ENCODE assay signal across 10 mouse cellular contexts in the genomic region with DNA sequence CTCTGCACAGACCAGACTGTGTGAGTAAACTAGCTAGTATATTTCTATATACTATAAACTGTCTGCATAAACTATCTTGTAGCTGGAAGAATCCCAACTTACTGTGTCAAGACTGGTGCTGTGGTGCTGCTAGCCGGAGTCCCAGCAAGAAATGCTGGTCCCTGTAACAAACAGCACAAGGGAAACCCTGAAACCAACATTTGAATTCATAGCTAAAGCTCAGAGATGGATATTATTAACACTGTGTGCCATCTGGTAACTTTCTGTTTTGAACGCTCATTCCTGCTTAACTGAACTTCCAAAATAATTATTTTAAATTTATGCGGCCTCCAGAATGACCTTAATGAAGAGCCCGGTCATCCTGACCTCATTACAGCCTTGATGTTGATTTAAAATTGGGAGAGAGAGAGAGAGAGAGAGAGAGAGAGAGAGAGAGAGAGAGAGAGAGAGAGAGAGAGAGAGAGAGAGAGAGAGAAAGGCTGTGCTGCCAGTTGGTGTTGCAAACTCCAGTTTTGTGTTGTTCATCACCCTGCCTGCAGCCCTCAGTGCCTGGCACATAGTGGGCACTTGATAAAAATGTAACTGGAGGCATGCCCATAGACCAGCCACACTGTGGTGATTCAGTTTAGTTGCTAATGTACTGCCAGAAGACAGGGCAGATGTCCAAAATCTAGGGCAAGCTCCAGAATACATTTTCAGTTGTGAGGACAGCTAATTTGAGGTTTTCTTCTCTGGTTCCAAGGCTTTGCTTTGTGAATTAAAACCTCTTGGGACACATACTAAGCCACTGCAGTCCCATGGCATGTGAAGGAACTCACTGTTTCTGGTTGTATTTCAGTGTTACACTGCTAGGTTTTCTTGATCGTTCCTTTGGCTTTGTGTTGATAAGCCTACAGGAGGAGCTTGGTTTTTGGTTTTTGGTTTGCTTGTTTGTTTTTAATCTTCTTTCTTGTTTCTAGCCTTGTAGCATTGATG. TPM values are rescaled to one million over a fixed set of nuclear protein-coding genes. Genes with fewer than 3 reads are reported as not detected.
DNase-seq lines count a peak whose midpoint lies in the region; ATAC-seq and TF ChIP-seq lines count a peak whose summit lies in the region.
"Had no signal": no experiment of that assay in that cellular context is flagged by ENCODE, and none has a peak within 500 bp of the region (broad histone marks: within the 10 kb centered on the region; RNA-seq: fewer than 3 reads in every experiment).

No protein-coding gene starts in this region.

- no peaks in the 10 kb centered on the region for H3K27me3 ChIP-seq in hindbrain, embryonic 14.5 days (ENCODE audit: control insufficient read depth, insufficient read depth, low read length)
- H3K27me3 ChIP-seq in hindbrain, embryonic 11.5 days (ENCODE audit: control insufficient read depth, insufficient read depth, low read length), result no peaks in the 10 kb centered on the region
- H3K27me3 ChIP-seq in forebrain, postnatal 0 days (ENCODE audit: insufficient read depth, low read length), result no peaks in the 10 kb centered on the region
- no peaks in the 10 kb centered on the region for H3K27me3 ChIP-seq in kidney, embryonic 14.5 days (ENCODE audit: control insufficient read depth, insufficient read depth, low read length)

- whole genome bisulfite sequencing in hindbrain, embryonic 14.5 days, result 81% methylated on average over 5 of the region's 5 CpGs
- 85% methylated on average over 5 of the region's 5 CpGs for WGBS in hindbrain, embryonic 11.5 days
- whole genome bisulfite sequencing in forebrain, postnatal 0 days, result 35% methylated on average over 5 of the region's 5 CpGs
- 83% methylated on average over 5 of the region's 5 CpGs for WGBS in kidney, embryonic 14.5 days

- peak; percentile 47 for DNase-seq in hindbrain, embryonic 14.5 days (ENCODE audit: low spot score)
- no peak for DNase-seq in hindbrain, embryonic 11.5 days (ENCODE audit: low spot score)
- DNase-seq in adrenal gland, postnatal 25 days, result peak; percentile 42
- DNase-seq in forebrain, postnatal 0 days, result peak; percentile 84
- DNase-seq in layer of hippocampus, postnatal 36 days, result peak; percentile 81 to 83
- DNase-seq in right cerebral cortex, postnatal 4 days, result peak; percentile 55
- no peak for DNase-seq in thymus, postnatal 4 days

- H3K4me3 ChIP-seq in hindbrain, embryonic 14.5 days (replicated peaks; ENCODE audit: low read length), result no peak overlapping the region
- H3K4me3 ChIP-seq in hindbrain, embryonic 11.5 days (ENCODE audit: low read depth, low read length), result no peak overlapping the region
- H3K4me3 ChIP-seq in forebrain, postnatal 0 days (ENCODE audit: low read depth, low read length), result no peak overlapping the region
- no peak overlapping the region for H3K4me3 ChIP-seq in kidney, embryonic 14.5 days (ENCODE audit: low read length)

- peak overlapping the region; percentile 6; the same call in 1 of the 2 replicates for H3K27ac ChIP-seq in hindbrain, embryonic 14.5 days
- H3K27ac ChIP-seq in hindbrain, embryonic 11.5 days (ENCODE audit: low read depth, low read length), result no peak overlapping the region
- H3K27ac ChIP-seq in forebrain, postnatal 0 days (ENCODE audit: low read depth, low read length), result peak overlapping the region; percentile 64; the same call in 1 of the 2 replicates
- no peak overlapping the region for H3K27ac ChIP-seq in kidney, embryonic 14.5 days (ENCODE audit: low read depth, low read length)

- no peaks in the 10 kb centered on the region for H3K4me1 ChIP-seq in hindbrain, embryonic 14.5 days (replicated peaks; ENCODE audit: control insufficient read depth, insufficient read depth, low read length)
- H3K4me1 ChIP-seq in hindbrain, embryonic 11.5 days (replicated peaks; ENCODE audit: control insufficient read depth, insufficient read depth, low read length), result no peaks in the 10 kb centered on the region
- peaks cover 5% of the 10 kb centered on the region; the same call in 1 of the 2 replicates for H3K4me1 ChIP-seq in forebrain, postnatal 0 days (ENCODE audit: insufficient read depth)
- H3K4me1 ChIP-seq in kidney, embryonic 14.5 days (ENCODE audit: control insufficient read depth, insufficient read depth, low read length), result no peaks in the 10 kb centered on the region

- no peaks in the 10 kb centered on the region for H3K9me3 ChIP-seq in hindbrain, embryonic 14.5 days (ENCODE audit: control insufficient read depth, low read length)
- H3K9me3 ChIP-seq in hindbrain, embryonic 11.5 days (ENCODE audit: control insufficient read depth, low read length), result no peaks in the 10 kb centered on the region
- H3K9me3 ChIP-seq in forebrain, postnatal 0 days (ENCODE audit: low read length), result no peaks in the 10 kb centered on the region
- H3K9me3 ChIP-seq in kidney, embryonic 14.5 days (ENCODE audit: control insufficient read depth, low read length), result no peaks in the 10 kb centered on the region

- H3K9ac ChIP-seq in hindbrain, embryonic 14.5 days, result no peak overlapping the region
- H3K9ac ChIP-seq in hindbrain, embryonic 11.5 days (ENCODE audit: low read depth, low read length), result no peak overlapping the region
- no peak overlapping the region for H3K9ac ChIP-seq in forebrain, postnatal 0 days
- no peak overlapping the region for H3K9ac ChIP-seq in kidney, embryonic 14.5 days (ENCODE audit: low read depth, low read length)

- peak; percentile 53; the same call in 1 of the 2 replicates for ATAC-seq in hindbrain, embryonic 14.5 days (ENCODE audit: low FRiP score)
- ATAC-seq in hindbrain, embryonic 11.5 days (ENCODE audit: low FRiP score), result no peak
- ATAC-seq in forebrain, postnatal 0 days, result peak; percentile 94
- ATAC-seq in kidney, embryonic 14.5 days (ENCODE audit: low FRiP score, low TSS enrichment), result no peak

- 0 out of 2 replicates have a peak, but pooled peaks have one; percentile 2 for TF ChIP-seq CTCF in forebrain, postnatal 0 days (IDR thresholded peaks at IDR 0.05; ENCODE audit: low read depth)

- peaks cover 11% of the 10 kb centered on the region for H3K36me3 ChIP-seq in hindbrain, embryonic 14.5 days (replicated peaks; ENCODE audit: control insufficient read depth, insufficient read depth)
- no peaks in the 10 kb centered on the region for H3K36me3 ChIP-seq in hindbrain, embryonic 11.5 days (ENCODE audit: control insufficient read depth, insufficient read depth, low read length)
- peaks cover 12% of the 10 kb centered on the region; the same call in 1 of the 2 replicates for H3K36me3 ChIP-seq in forebrain, postnatal 0 days (ENCODE audit: insufficient read depth)
- no peaks in the 10 kb centered on the region for H3K36me3 ChIP-seq in kidney, embryonic 14.5 days (ENCODE audit: control insufficient read depth, insufficient read depth, low read length)
- H3K36me3 ChIP-seq: G1E had no signal

- H3K4me2 ChIP-seq in hindbrain, embryonic 14.5 days (replicated peaks), result no peak overlapping the region
- no peak overlapping the region for H3K4me2 ChIP-seq in hindbrain, embryonic 11.5 days (replicated peaks; ENCODE audit: low read depth, low read length)
- no peak overlapping the region for H3K4me2 ChIP-seq in forebrain, postnatal 0 days (ENCODE audit: low read depth)
- H3K4me2 ChIP-seq in kidney, embryonic 14.5 days (replicated peaks; ENCODE audit: low read depth, low read length), result no peak overlapping the region

RNA-seq across cellular contexts. Expression of gene Gm21954, which starts 24.2 kb away (rescaled TPM):
- polyA plus RNA-seq in hindbrain, embryonic 14.5 days (2014; fragmentation: Nextera tagmentation; extraction: Ambion mirVana), result not detected in 2 replicates
- not detected in 2 replicates for polyA plus RNA-seq in hindbrain, embryonic 11.5 days (2014; fragmentation: Nextera tagmentation; extraction: Ambion mirVana)
- total RNA-seq in adrenal gland, postnatal 25 days (2021), result not detected in 2 replicates
- total RNA-seq in forebrain, postnatal 0 days (2014; rRNA removed), result not detected in 2 replicates
- not detected in 2 replicates for polyA plus RNA-seq in forebrain, postnatal 0 days (2015; fragmentation: Nextera tagmentation; extraction: Ambion mirVana)
- not detected for total RNA-seq in layer of hippocampus, postnatal 36 days (2021)
- polyA plus RNA-seq in kidney, embryonic 14.5 days (2014; fragmentation: Nextera tagmentation; extraction: Ambion mirVana), result not detected in 2 replicates
- total RNA-seq: G1E had no signal
- polyA plus RNA-seq: G1E; stomach, embryonic 16.5 days had no signal

Comparison
In these comparisons a context has a peak if more than half of its experiments do, and no peak if none do; other contexts are left out.
1. ATAC-seq: peak in hindbrain, embryonic 14.5 days (single experiment) and forebrain, postnatal 0 days (single experiment); none in hindbrain, embryonic 11.5 days (single experiment) and kidney, embryonic 14.5 days (single experiment).
2. DNase-seq: peak in hindbrain, embryonic 14.5 days (single experiment), adrenal gland, postnatal 25 days (single experiment), forebrain, postnatal 0 days (single experiment), layer of hippocampus, postnatal 36 days (2 of 2) and right cerebral cortex, postnatal 4 days (single experiment); none in hindbrain, embryonic 11.5 days (single experiment) and thymus, postnatal 4 days (single experiment).
3. H3K27ac ChIP-seq: peak in hindbrain, embryonic 14.5 days (single experiment) and forebrain, postnatal 0 days (single experiment); none in hindbrain, embryonic 11.5 days (single experiment) and kidney, embryonic 14.5 days (single experiment).